Mouse (Mus musculus): ENCODE results near the gene Fpgt. TPM values are rescaled to one million over a fixed set of nuclear protein-coding genes. Genes with fewer than 3 reads are reported as not detected.

Fpgt gene
- 20.5 and 27.8 TPM in 2 replicates for polyA plus RNA-seq (2016; fragmentation: Nextera tagmentation; extraction: Ambion mirVana)

GRCm38 (mm10) chr3:155093116-155093956 is at the start of gene Fpgt, which contains the start of gene Lrriq3:
Gene Fpgt, minus strand, starts transcription at chr3:155093403.
Gene Lrriq3, plus strand, starts transcription at chr3:155093434.
- Histone ChIP-seq H3K9me3 (replicated peaks) (no peaks in the 10 kb centered on the region), H3K4me1 (peaks cover 8% of the 10 kb centered on the region; the same call in 1 of the 2 replicates), H3K27ac (peak within 1 kb of the TSS; percentile 86), H3K9ac (peak within 1 kb of the TSS; percentile 72), H3K36me3 (no peaks in the 10 kb centered on the region), H3K4me3 (peak within 1 kb of the TSS; percentile 60), H3K27me3 (no peaks in the 10 kb centered on the region), H3K4me2 (replicated peaks) (peak within 1 kb of the TSS; percentile 64)
- 1% methylated on average over 47 of the region's 47 CpGs for WGBS
- ATAC-seq (ENCODE audit: low FRiP score): peak; percentile 99

- Histone ChIP-seq H3K4me2 (replicated peaks) (no peak overlapping the region), H3K9me3 (replicated peaks) (no peaks in the 10 kb centered on the region), H3K9ac (no peak overlapping the region), H3K27me3 (no peaks in the 10 kb centered on the region), H3K4me3 (no peak overlapping the region), H3K27ac (no peak overlapping the region), H3K36me3 (no peaks in the 10 kb centered on the region), H3K4me1 (no peaks in the 10 kb centered on the region)
- no peak for ATAC-seq (ENCODE audit: low FRiP score)
- WGBS: 91% methylated on average over 11 of the region's 11 CpGs
Observed at GRCm38 (mm10) chr3:155141047-155141446, 47.8 kb upstream of the Fpgt start.

GRCm38 (mm10) chr3:155137737-155138136 is 44.5 kb upstream of the Fpgt start:
- Histone ChIP-seq H3K9me3 (replicated peaks) (no peaks in the 10 kb centered on the region), H3K4me3 (no peak overlapping the region), H3K4me2 (replicated peaks) (no peak overlapping the region), H3K4me1 (no peaks in the 10 kb centered on the region), H3K9ac (no peak overlapping the region), H3K27ac (no peak overlapping the region), H3K36me3 (no peaks in the 10 kb centered on the region), H3K27me3 (no peaks in the 10 kb centered on the region)
- WGBS: 87% methylated on average over 5 of the region's 5 CpGs
- no peak for ATAC-seq (ENCODE audit: low FRiP score)

- Histone ChIP-seq H3K27ac (no peak overlapping the region), H3K4me3 (no peak overlapping the region), H3K9ac (no peak overlapping the region), H3K4me2 (replicated peaks) (no peak overlapping the region), H3K27me3 (no peaks in the 10 kb centered on the region), H3K9me3 (replicated peaks) (no peaks in the 10 kb centered on the region), H3K4me1 (no peaks in the 10 kb centered on the region), H3K36me3 (no peaks in the 10 kb centered on the region)
- 57% methylated on average over 1 of the region's 1 CpGs for WGBS
- ATAC-seq (ENCODE audit: low FRiP score): no peak
Observed at GRCm38 (mm10) chr3:155105957-155106356, 12.8 kb upstream of the Fpgt start.

GRCm38 (mm10) chr3:155099266-155099665 is 6.1 kb upstream of the Fpgt start:
- no peak overlapping the region for H3K4me2 ChIP-seq (replicated peaks)
- WGBS: 85% methylated on average over 1 of the region's 1 CpGs

GRCm38 (mm10) chr3:155092081-155092480 is 1.1 kb downstream of the Fpgt start:
- Histone ChIP-seq H3K36me3 (peaks cover 8% of the 10 kb centered on the region), H3K27ac (no peak overlapping the region), H3K4me1 (peaks cover 8% of the 10 kb centered on the region; the same call in 1 of the 2 replicates), H3K9ac (no peak overlapping the region), H3K27me3 (no peaks in the 10 kb centered on the region), H3K9me3 (replicated peaks) (no peaks in the 10 kb centered on the region), H3K4me2 (replicated peaks) (peak overlapping the region; percentile 64), H3K4me3 (0 out of 2 replicates have a peak overlapping the region, but pooled peaks have one; percentile 60)
- ATAC-seq (ENCODE audit: low FRiP score): no peak
- WGBS: 95% methylated on average over 6 of the region's 6 CpGs

More at GRCm38 (mm10) chr3:155099266-155099665, 6.1 kb upstream of the Fpgt start:
- no peaks in the 10 kb centered on the region for H3K4me1 ChIP-seq
- H3K27ac ChIP-seq: no peak overlapping the region
- no peak overlapping the region for H3K4me3 ChIP-seq
- no peaks in the 10 kb centered on the region for H3K27me3 ChIP-seq
- no peak overlapping the region for H3K9ac ChIP-seq
- H3K9me3 ChIP-seq (replicated peaks): no peaks in the 10 kb centered on the region
- H3K36me3 ChIP-seq: no peaks in the 10 kb centered on the region
- ATAC-seq (ENCODE audit: low FRiP score): no peak

GRCm38 (mm10) chr3:155077908-155078307 is 15.3 kb downstream of the Fpgt start:
- no peak overlapping the region for H3K27ac ChIP-seq
- no peak overlapping the region for H3K4me3 ChIP-seq
- no peaks in the 10 kb centered on the region for H3K27me3 ChIP-seq
- no peak overlapping the region for H3K9ac ChIP-seq
- H3K36me3 ChIP-seq: no peaks in the 10 kb centered on the region
- no peak overlapping the region for H3K4me2 ChIP-seq (replicated peaks)
- 84% methylated on average over 4 of the region's 4 CpGs for WGBS
- no peaks in the 10 kb centered on the region for H3K4me1 ChIP-seq
- H3K9me3 ChIP-seq (replicated peaks): no peaks in the 10 kb centered on the region
- no peak for ATAC-seq (ENCODE audit: low FRiP score)

- Histone ChIP-seq H3K9me3 (replicated peaks) (no peaks in the 10 kb centered on the region), H3K4me3 (no peak overlapping the region), H3K4me2 (replicated peaks) (no peak overlapping the region), H3K36me3 (no peaks in the 10 kb centered on the region), H3K27me3 (no peaks in the 10 kb centered on the region), H3K27ac (no peak overlapping the region), H3K4me1 (no peaks in the 10 kb centered on the region), H3K9ac (no peak overlapping the region)
- ATAC-seq (ENCODE audit: low FRiP score): no peak
Observed at GRCm38 (mm10) chr3:155059449-155059822, 33.8 kb downstream of the Fpgt start.

GRCm38 (mm10) chr3:155058800-155059448 is 34.3 kb downstream of the Fpgt start:
- Histone ChIP-seq H3K4me1 (no peaks in the 10 kb centered on the region), H3K27ac (no peak overlapping the region), H3K9ac (no peak overlapping the region), H3K27me3 (no peaks in the 10 kb centered on the region), H3K9me3 (replicated peaks) (no peaks in the 10 kb centered on the region), H3K36me3 (no peaks in the 10 kb centered on the region), H3K4me2 (replicated peaks) (no peak overlapping the region), H3K4me3 (no peak overlapping the region)
- WGBS: 87% methylated on average over 6 of the region's 6 CpGs
- ATAC-seq (ENCODE audit: low FRiP score): no peak

- Histone ChIP-seq H3K9me3 (replicated peaks) (no peaks in the 10 kb centered on the region), H3K9ac (no peak overlapping the region), H3K4me2 (replicated peaks) (no peak overlapping the region), H3K4me1 (no peaks in the 10 kb centered on the region), H3K27ac (no peak overlapping the region), H3K4me3 (no peak overlapping the region), H3K27me3 (no peaks in the 10 kb centered on the region), H3K36me3 (no peaks in the 10 kb centered on the region)
- no peak for ATAC-seq (ENCODE audit: low FRiP score)
Observed at GRCm38 (mm10) chr3:155057566-155057965, 35.6 kb downstream of the Fpgt start.

- H3K27me3 ChIP-seq: no peaks in the 10 kb centered on the region
- no peak overlapping the region for H3K27ac ChIP-seq
- no peaks in the 10 kb centered on the region for H3K36me3 ChIP-seq
- H3K4me2 ChIP-seq (replicated peaks): no peak overlapping the region
- no peak overlapping the region for H3K4me3 ChIP-seq
- H3K4me1 ChIP-seq: no peaks in the 10 kb centered on the region
- H3K9ac ChIP-seq: no peak overlapping the region
- H3K9me3 ChIP-seq (replicated peaks): no peaks in the 10 kb centered on the region
- ATAC-seq (ENCODE audit: low FRiP score): no peak
Observed at GRCm38 (mm10) chr3:155056606-155057005, 36.6 kb downstream of the Fpgt start.

- ATAC-seq (ENCODE audit: low FRiP score): no peak
- Histone ChIP-seq H3K27me3 (no peaks in the 10 kb centered on the region), H3K4me2 (replicated peaks) (no peak within 1 kb of the TSS), H3K36me3 (no peaks in the 10 kb centered on the region), H3K4me3 (no peak within 1 kb of the TSS), H3K27ac (no peak within 1 kb of the TSS), H3K4me1 (no peaks in the 10 kb centered on the region), H3K9ac (no peak within 1 kb of the TSS), H3K9me3 (replicated peaks) (no peaks in the 10 kb centered on the region)
- 79% methylated on average over 6 of the region's 6 CpGs for WGBS
Observed at GRCm38 (mm10) chr3:155055231-155055916, 37.8 kb downstream of the Fpgt start, which contains the start of gene Tnni3k. Gene Tnni3k, minus strand, starts transcription at chr3:155055407.

Measured in hindbrain, embryonic 12.5 days (tissue).